Mouse (Mus musculus) hindbrain, embryonic 14.5 days (tissue): Measurements from ENCODE around the gene Dkc1. TPM values are rescaled to one million over a fixed set of nuclear protein-coding genes. Genes with fewer than 3 reads are reported as not detected.

Source experiments
- ATAC-seq: fragments of 200-750 bp; cut with Nextera tagmentation; 2 replicates; pipeline ENCODE4 v1.8.0; 2017; ENCODE audit warnings: moderate number of reproducible peaks, mild to moderate bottlenecking, moderate TSS enrichment, moderate library complexity; ENCODE audit not compliant: low FRiP score
- DNase-seq: peaks from one replicate; pipeline ENCODE4 v3.0.0-alpha.2; 2015; ENCODE audit warnings: low spot score
- H3K27ac ChIP-seq: fragments of 300-500 bp; sonication (generic); 2 replicates; pipeline ENCODE4 v1.5.1; 2014; ENCODE audit warnings: mild to moderate bottlenecking, moderate library complexity
- H3K27me3 ChIP-seq: fragments of 300-500 bp; sonication (generic); 2 replicates; pipeline ENCODE4 v1.6.1; 2014; ENCODE audit warnings: mild to moderate bottlenecking, low read length, mixed read lengths; ENCODE audit not compliant: control insufficient read depth, insufficient read depth
- H3K36me3 ChIP-seq: fragments of 300-500 bp; sonication (generic); replicated peaks from 2 replicates; pipeline ENCODE4 v1.6.1; 2014; ENCODE audit not compliant: control insufficient read depth, insufficient read depth
- H3K4me1 ChIP-seq: fragments of 300-500 bp; sonication (generic); replicated peaks from 2 replicates; pipeline ENCODE4 v1.6.1; 2014; ENCODE audit warnings: antibody characterized with exemption, low read length, mixed read lengths; ENCODE audit not compliant: control insufficient read depth, insufficient read depth
- H3K4me2 ChIP-seq: fragments of 300-500 bp; sonication (generic); replicated peaks from 2 replicates; pipeline ENCODE4 v1.6.1; 2014; ENCODE audit warnings: mild to moderate bottlenecking, moderate library complexity
- H3K4me3 ChIP-seq: fragments of 300-500 bp; sonication (generic); replicated peaks from 2 replicates; pipeline ENCODE4 v1.5.1; 2014; ENCODE audit warnings: mild to moderate bottlenecking, low read length
- H3K9ac ChIP-seq: fragments of 300-500 bp; sonication (generic); 2 replicates; pipeline ENCODE4 v1.6.1; 2014
- H3K9me3 ChIP-seq: fragments of 300-500 bp; sonication (generic); 2 replicates; pipeline ENCODE4 v1.6.1; 2016; ENCODE audit warnings: low read length; ENCODE audit not compliant: control insufficient read depth
- WGBS: fragments of 180-500 bp; shearing (Covaris S2); extraction: QIAGEN DNeasy Blood & Tissue Kit; methylation state at CpG from one replicate; pipeline ENCODE4 v1.1.7; 2014; 5-methylcytosine and 5-hydroxymethylcytosine counted together
- polyA plus RNA-seq: library from polyadenylated mRNA; unstranded; fragments of >200 nt; fragmentation: Nextera tagmentation; extraction: Ambion mirVana; gene quantifications from 2 replicates; pipeline ENCODE4 v1.2.1, GENCODE M21; 2014

Dkc1 gene
- polyA plus RNA-seq, 1 experiment from 2014 or later = 54.2 TPM

DNA sequence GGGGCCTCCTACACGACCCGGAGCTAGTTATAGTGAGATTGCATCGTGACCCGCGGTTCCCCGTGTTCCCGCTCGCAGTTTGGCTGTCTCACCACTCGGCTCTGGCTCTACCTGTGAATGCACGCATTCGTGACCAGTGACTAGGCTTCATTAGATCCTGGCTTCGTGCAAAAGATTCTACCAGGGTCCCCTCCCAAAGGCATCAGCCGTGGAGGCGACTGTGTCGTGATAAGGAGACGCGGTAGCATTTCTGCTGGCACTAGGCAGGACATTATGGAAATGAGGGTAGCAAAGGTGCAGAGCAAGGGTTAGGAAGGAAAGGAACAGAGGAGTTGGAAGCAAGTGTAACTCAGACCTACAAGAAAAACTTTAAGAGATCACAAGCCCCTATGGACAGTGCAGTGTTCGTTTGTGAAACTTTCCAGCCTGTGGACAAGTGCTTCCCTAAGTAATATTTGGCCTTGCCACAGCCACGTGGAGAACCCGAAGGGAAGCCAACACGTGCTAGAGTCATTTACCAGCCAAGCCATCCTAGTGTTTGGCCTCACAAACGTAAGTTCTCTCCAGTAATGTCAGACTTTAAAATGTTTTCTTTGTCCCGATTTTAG lies 613 bp downstream of the Dkc1 start:
- Histone ChIP-seq H3K4me2 (peak overlapping the region; percentile 58), H3K4me1 (peaks cover 3% of the 10 kb centered on the region; the same call in 1 of the 2 replicates), H3K9me3 (no peaks in the 10 kb centered on the region), H3K36me3 (peaks cover 13% of the 10 kb centered on the region; the same call in 1 of the 2 replicates), H3K27ac (peak overlapping the region; percentile 73), H3K9ac (peak overlapping the region; percentile 62), H3K27me3 (no peaks in the 10 kb centered on the region), H3K4me3 (peak overlapping the region; percentile 56)
- ATAC-seq (no peak), DNase-seq (peak; percentile 25)
- WGBS = 18% methylated on average over 23 of the region's 23 CpGs

DNA sequence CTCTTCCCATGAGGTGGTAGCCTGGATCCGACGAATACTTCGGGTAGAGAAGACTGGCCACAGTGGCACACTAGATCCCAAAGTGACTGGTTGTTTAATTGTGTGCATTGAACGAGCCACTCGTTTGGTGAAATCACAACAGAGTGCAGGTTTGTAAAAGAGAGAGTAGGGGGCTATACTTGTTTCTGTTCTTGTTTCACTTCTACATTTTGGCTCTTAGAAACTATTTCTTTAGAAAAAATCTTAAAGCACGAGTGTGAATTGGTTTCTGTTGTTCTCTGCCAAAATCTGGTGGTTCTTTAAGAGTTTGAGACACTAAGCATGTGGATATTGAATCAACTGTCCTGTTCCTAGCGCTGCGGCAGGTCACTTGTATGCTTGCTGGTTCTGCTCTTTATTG lies 3.1 kb downstream of the Dkc1 start:
- Histone ChIP-seq H3K4me2 (no peak overlapping the region), H3K36me3 (peaks cover 21% of the 10 kb centered on the region), H3K4me3 (no peak overlapping the region), H3K9me3 (no peaks in the 10 kb centered on the region), H3K27me3 (no peaks in the 10 kb centered on the region), H3K9ac (no peak overlapping the region), H3K4me1 (peaks cover 3% of the 10 kb centered on the region; the same call in 1 of the 2 replicates), H3K27ac (no peak overlapping the region)
- no peak for ATAC-seq
- 93% methylated on average over 8 of the region's 8 CpGs for WGBS
- no peak for DNase-seq

DNA sequence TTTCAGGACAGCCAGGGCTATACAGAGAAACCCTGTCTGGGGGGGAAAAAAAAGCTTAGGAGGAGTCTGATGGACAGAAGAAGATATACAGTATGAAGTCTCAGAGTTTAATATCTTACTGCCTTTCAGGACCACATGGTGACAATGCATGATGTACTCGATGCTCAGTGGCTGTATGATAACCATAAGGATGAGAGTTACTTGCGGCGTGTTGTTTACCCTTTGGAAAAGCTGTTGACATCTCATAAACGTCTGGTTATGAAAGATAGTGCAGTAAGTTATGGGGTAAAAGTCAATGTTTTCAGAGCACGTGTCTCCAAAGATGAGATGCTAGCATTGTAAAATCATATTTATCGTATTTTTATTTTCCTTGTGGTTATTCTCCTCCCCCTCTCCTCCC lies 6.6 kb downstream of the Dkc1 start:
- H3K4me1 ChIP-seq = peaks cover 1% of the 10 kb centered on the region; the same call in 1 of the 2 replicates
- DNase-seq (no peak), ATAC-seq (no peak)
- no peak overlapping the region for H3K9ac ChIP-seq
- H3K4me2 ChIP-seq = no peak overlapping the region
- no peaks in the 10 kb centered on the region for H3K9me3 ChIP-seq
- H3K4me3 ChIP-seq = no peak overlapping the region
- 92% methylated on average over 6 of the region's 6 CpGs for WGBS
- H3K27me3 ChIP-seq = no peaks in the 10 kb centered on the region
- no peak overlapping the region for H3K27ac ChIP-seq
- H3K36me3 ChIP-seq = peaks cover 47% of the 10 kb centered on the region

DNA sequence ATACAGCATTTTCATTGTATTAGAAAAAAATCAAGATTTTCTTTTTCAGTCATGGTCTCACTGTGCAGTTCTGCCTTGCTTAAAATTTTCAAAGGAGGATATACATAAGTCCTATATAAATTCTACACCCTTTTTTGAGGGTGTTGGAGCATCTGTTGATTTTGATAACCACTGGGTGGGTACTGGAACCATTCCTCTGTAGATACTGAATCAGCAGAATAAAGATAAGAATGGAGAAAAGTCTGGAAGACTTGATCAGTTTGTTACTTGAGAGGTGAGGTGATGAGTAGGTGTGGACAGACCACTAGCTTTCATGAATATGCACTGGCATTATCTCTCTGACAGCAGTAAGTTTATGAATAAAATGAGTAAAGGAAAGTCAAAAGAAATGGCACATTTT lies 19.9 kb downstream of the Dkc1 start:
- ATAC-seq = no peak
- no peak for DNase-seq
- Histone ChIP-seq H3K4me2 (no peak overlapping the region), H3K9ac (no peak overlapping the region), H3K4me3 (no peak overlapping the region), H3K27me3 (no peaks in the 10 kb centered on the region), H3K27ac (no peak overlapping the region), H3K4me1 (no peaks in the 10 kb centered on the region), H3K36me3 (peaks cover 5% of the 10 kb centered on the region), H3K9me3 (no peaks in the 10 kb centered on the region)

DNA sequence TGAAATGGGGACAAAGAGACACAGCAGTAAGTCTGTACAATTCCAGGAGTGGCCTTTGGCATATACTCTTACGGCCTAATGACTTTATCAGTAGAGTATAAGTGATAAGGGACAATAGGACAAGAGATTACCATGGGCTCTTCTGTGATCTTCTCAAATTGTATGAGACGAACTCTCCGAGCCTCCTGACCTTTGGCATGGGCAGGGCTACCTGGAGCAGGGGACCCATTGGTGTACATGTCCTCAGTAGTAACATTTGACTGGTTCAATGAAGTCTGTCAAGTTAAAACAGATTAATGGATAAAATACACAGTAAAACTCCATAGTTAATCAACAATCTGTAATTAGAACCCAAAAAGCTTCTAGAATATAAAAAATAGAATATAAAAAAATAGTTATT lies 30.0 kb downstream of the Dkc1 start:
- 87% methylated on average over 3 of the region's 3 CpGs for WGBS
- no peaks in the 10 kb centered on the region for H3K36me3 ChIP-seq
- no peak overlapping the region for H3K9ac ChIP-seq
- ATAC-seq (no peak), DNase-seq (no peak)
- H3K4me1 ChIP-seq = no peaks in the 10 kb centered on the region
- H3K4me2 ChIP-seq = no peak overlapping the region
- no peaks in the 10 kb centered on the region for H3K9me3 ChIP-seq
- H3K27ac ChIP-seq = no peak overlapping the region
- H3K27me3 ChIP-seq = no peaks in the 10 kb centered on the region
- no peak overlapping the region for H3K4me3 ChIP-seq

DNA sequence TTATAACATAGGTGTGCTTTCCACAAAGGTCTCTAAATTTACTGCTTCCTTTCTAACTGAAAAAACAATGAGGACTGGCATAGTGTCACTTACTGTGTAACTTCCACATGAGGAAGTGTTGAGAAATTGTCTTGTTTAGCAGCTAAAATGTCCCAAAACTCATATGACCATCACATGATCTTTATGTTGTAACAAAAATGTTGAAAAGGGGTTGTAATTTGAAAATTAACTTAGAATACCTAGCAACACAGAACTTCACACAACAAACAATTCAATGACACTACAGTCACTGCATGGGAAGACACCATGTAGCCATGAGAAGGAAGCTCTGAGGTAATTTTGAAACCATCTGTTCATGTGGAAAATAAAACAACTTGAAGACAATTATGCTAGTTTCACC lies 31.2 kb downstream of the Dkc1 start:
- Histone ChIP-seq H3K36me3 (no peaks in the 10 kb centered on the region), H3K9me3 (no peaks in the 10 kb centered on the region), H3K27me3 (no peaks in the 10 kb centered on the region), H3K9ac (no peak overlapping the region), H3K27ac (no peak overlapping the region), H3K4me3 (no peak overlapping the region), H3K4me2 (no peak overlapping the region), H3K4me1 (no peaks in the 10 kb centered on the region)
- DNase-seq (no peak), ATAC-seq (no peak)

DNA sequence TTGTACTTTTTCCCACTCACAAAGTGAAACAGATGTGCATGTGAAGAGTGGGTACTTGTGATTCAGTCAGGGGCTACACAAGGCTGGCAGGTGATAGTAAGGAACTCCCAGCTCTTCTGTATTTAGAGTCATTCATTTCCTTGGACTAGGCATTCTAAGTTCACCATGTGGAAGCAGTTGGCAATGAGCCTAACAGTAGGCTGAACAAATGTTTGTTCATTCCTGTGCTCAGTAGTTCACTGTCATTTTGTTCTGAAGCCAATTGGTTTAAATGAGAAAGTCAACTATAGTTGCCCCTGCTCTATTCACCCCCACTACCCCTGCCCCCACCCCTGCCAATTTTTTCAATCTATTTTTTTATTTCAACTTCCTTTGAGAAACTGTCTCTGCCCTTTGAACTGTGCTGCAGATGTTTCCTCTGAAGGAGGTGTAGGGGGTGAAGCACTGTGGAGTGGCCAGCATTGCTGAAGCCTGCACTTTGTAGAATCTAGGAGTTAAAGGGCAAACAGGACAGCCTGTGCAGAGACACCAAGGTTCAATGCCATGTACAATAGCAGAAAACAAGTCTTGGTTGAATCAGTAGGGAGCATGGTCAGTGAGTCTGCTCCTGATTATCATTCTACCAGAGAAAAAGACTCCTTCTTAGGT lies 32.8 kb downstream of the Dkc1 start:
- no peak overlapping the region for H3K4me2 ChIP-seq
- H3K4me1 ChIP-seq = no peaks in the 10 kb centered on the region
- no peak overlapping the region for H3K4me3 ChIP-seq
- no peaks in the 10 kb centered on the region for H3K9me3 ChIP-seq
- no peaks in the 10 kb centered on the region for H3K36me3 ChIP-seq
- no peaks in the 10 kb centered on the region for H3K27me3 ChIP-seq
- no peak overlapping the region for H3K9ac ChIP-seq
- no peak overlapping the region for H3K27ac ChIP-seq
- DNase-seq = no peak
- ATAC-seq = no peak

DNA sequence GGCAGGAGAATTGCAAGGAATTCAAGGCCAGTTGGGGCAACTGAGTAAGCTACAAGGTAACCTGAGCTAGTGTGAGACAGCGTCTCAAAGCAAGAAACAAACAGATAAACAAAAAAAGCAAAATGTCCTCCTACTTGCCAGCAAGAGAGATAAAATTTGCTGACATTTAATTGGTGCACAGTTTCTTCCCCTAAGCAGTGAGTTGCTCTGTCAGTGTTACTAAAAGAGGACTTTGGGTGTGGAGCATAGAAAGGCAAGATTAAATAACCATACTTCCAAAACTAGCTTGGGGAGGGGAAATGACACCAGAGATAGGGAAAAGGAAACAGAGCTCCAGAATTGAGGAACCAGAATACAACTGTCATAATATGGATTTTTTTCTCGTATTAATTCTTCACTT lies 33.8 kb downstream of the Dkc1 start:
- Histone ChIP-seq H3K36me3 (no peaks in the 10 kb centered on the region), H3K9ac (no peak overlapping the region), H3K4me1 (no peaks in the 10 kb centered on the region), H3K4me2 (no peak overlapping the region; the same call in 1 of the 2 replicates), H3K9me3 (no peaks in the 10 kb centered on the region), H3K27ac (no peak overlapping the region), H3K4me3 (no peak overlapping the region), H3K27me3 (no peaks in the 10 kb centered on the region)
- ATAC-seq (no peak), DNase-seq (no peak)
- WGBS = 76% methylated on average over 2 of the region's 2 CpGs

DNA sequence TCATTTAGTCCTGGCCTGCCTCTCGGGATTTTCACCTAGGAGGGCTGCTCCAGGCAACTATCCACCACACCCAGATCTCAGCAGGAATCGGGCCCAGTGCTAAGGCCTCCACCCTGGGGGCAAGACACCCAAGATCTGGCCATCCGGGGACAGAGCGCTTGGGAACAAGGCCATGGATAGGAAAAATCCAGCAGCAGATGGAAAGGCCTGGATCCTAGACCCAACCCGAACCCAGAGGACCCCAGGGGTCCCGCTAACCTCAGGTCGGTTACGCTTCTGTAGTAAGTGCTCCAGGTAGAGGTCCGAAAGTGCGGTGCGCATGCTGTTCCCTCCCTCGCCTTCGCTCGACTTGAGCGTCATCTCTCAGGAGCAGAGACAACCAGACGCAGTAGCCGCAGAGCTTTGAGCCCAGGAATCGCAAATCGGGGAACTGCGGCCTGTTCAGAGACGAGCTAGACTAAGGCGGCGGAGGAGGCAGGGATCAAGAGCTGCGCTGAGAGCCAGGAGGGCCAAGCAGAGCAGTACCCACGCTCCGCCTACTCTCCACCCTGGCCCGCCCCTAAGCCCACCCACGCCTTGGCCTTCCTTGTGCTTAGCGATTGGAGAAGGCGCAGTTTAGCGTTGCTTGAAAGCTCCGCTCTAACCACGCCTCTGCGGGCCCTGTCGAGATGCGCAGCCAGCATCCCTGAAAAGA lies 35.0 kb downstream of the Dkc1 start, which contains the start of gene Mpp1:
Gene Mpp1 (minus strand): TSS at position 550 of the 694 bp plus-strand sequence.
- ATAC-seq (peak; percentile 99), DNase-seq (peak; percentile 75)
- peak within 1 kb of the TSS; percentile 38; the same call in 1 of the 2 replicates for H3K27ac ChIP-seq
- H3K4me3 ChIP-seq = peak within 1 kb of the TSS; percentile 48
- H3K4me2 ChIP-seq = peak within 1 kb of the TSS; percentile 60
- H3K9me3 ChIP-seq = no peaks in the 10 kb centered on the region
- no peaks in the 10 kb centered on the region for H3K36me3 ChIP-seq
- 12% methylated on average over 36 of the region's 36 CpGs for WGBS
- peak within 1 kb of the TSS; percentile 62 for H3K9ac ChIP-seq
- no peaks in the 10 kb centered on the region for H3K4me1 ChIP-seq
- no peaks in the 10 kb centered on the region for H3K27me3 ChIP-seq
